Mouse (Mus musculus) left cerebral cortex, adult 8-10 months (tissue): ENCODE results near the gene Arhgap21. TPM values are rescaled to one million over a fixed set of nuclear protein-coding genes. Genes with fewer than 3 reads are reported as not detected.

Source experiments
- DNase-seq, 2 experiments: peaks; one replicate each; pipeline ENCODE4 v3.0.0; 2022; ENCODE audit warnings: low spot score in 2 of 2
- total RNA-seq, 4 experiments: library from RNA; stranded (reverse); gene quantifications; 2 replicates each; pipeline ENCODE4 v1.2.4; 2022

Arhgap21 gene
- total RNA-seq = 100 to 1,000 TPM; 218 to 248 (median 233) TPM

DNA sequence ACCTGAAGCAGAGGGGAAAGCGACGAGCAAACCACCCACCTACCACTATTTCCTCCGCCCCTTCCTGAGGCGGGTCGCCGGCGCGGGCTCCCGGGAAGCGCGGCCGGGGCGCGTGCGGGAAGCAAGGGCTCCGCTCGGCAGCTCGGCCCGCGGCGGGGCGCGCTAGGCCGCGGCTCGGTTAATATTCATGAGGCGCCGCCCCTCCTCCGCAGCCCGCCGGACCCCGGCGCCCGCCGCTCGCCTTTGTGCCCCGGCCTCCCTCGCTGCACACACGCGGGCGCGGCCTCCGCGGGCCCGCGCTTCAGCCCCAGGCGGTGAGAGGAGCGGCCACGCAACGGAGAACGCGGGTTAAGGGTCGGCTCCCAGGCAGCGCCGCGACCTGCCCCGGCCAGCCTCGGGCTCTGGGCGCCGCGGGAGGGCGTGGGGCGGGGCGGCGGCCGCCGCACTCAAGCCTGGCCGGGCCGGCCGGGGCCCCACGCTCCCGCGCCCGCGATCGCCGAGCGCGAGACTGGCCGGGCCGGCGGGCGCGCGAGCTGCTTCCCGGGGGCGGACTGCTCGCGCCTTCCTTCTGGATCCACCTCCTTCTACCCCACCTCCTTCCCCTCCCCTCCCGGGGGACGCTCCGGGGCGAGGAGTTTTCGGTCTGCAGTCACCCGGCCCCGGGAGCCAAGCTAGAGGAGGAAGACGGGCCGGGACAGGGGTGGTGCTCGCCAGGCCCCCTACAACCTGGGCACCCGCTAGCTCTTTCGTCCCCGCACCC lies at the start of gene Arhgap21:
Gene Arhgap21 (minus strand): TSS at position 441 of the 760 bp plus-strand sequence.
- DNase-seq = peak; percentile 52 to 78

- DNase-seq = no peak
Measured at GRCm38 (mm10) chr2:21016589-21016988, 47.9 kb upstream of the Arhgap21 start.

- DNase-seq = no peak
Measured at GRCm38 (mm10) chr2:21010806-21011397, 42.2 kb upstream of the Arhgap21 start.

GRCm38 (mm10) chr2:21010219-21010618 lies 41.5 kb upstream of the Arhgap21 start:
- DNase-seq = no peak

- DNase-seq = no peak
Measured at GRCm38 (mm10) chr2:21009258-21010140, 40.8 kb upstream of the Arhgap21 start.

DNA sequence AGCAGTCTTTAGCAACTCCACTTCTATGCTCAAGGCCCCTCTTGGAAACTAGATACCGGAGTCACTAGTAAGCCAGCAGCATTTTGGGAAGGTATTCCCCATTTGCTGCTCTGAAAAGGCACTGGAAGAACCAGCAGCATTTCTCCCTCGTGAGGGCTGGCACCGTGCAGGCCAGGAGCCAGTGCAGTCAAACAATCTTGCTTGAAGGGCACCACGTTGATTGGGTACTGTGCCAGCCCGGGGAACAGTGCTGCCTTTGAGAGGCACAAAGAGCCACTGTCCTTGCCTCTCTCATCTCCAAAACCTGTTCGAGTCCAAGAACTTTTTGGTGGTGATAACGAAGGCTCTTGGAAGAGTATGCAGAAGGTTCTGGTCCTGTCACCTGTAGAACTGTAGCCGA lies 33.9 kb upstream of the Arhgap21 start:
- peak; percentile 32 to 67 for DNase-seq

- DNase-seq = no peak
Measured at GRCm38 (mm10) chr2:21001156-21001555, 32.5 kb upstream of the Arhgap21 start.

GRCm38 (mm10) chr2:20995547-20995946 lies 26.9 kb upstream of the Arhgap21 start:
- no peak for DNase-seq

DNA sequence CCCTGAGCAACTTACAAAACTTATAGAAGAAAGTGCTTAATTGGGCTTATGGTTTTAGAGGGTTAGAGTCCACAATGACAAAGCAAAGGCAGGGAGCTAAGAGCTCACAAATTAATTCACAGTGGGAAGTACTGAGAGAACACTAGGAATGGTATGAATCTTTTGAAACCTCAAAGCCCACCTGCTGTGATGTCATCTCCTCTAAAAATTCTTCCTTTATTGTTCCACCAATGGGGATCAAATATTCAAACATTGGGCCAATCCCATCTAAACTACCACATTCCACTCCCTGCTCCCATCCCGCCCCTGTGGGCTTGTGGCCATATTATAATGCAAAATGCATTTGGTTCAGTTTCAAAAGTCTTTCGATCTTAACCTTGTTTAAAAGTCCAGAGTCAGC lies 22.8 kb upstream of the Arhgap21 start:
- no peak for DNase-seq

- DNase-seq = no peak
Measured at GRCm38 (mm10) chr2:20990907-20991306, 22.2 kb upstream of the Arhgap21 start.

DNA sequence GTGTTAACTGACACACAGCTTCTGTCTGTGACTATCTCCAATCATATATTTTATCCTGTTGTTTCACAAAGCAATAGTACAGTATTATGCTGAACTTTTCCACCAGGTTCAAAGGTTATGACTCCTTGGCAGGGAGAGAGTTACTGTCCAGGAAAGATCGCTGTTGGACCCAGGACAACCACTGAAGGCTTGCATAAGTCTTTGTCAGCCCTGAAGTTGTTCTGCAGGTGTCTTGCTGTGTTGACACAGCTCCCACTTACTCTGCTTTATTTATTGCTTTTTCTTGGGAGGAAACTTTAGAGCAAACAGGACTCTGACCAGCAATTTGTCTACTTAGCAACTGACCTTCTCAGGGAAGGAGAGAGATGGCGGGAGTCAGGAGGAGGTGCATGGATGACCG lies 21.4 kb upstream of the Arhgap21 start:
- DNase-seq = no peak

GRCm38 (mm10) chr2:20987822-20988221 lies 19.1 kb upstream of the Arhgap21 start:
- DNase-seq = no peak

- no peak for DNase-seq
Measured at GRCm38 (mm10) chr2:20978726-20979125, 10.0 kb upstream of the Arhgap21 start.

GRCm38 (mm10) chr2:20977051-20977450 lies 8.4 kb upstream of the Arhgap21 start:
- no peak for DNase-seq

DNA sequence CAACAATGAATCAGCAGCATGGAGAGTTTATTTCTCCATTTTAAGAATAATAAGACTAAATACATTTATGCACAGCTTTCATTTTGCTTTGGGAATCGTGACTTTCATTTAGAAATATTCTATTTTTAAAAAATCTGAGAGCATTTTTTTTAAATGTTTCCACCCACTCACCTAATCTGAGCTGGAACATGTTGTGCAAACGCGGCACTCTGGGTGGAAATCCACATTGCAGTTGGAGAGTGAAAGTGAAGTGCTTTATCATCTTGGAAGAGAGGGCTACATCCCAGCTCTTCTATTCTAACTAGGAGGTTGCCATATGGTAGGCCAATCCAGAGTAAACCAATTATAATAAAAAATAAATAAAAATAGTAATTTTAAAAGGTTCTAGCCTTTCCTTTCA lies 4.8 kb upstream of the Arhgap21 start:
- DNase-seq = peak in 1 of 2 experiments; percentile 46

DNA sequence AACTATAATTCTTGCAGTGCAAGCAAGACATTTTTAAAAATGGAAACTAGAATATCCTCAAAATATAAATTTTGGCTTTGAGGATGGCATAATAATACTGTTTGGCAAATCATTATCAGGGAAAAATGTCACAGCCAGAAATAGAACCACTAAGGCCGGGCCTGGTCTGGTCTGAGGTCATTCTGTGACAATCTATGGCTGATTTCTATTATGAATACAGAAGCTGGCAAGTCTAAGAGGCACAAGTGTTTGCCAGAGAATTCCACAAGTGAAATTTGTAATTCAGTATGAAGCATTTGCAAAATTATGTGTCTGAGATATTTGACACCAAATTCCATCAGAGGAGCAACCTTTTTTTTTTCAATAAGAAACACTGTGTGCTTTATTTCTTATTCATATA lies 3.5 kb upstream of the Arhgap21 start:
- DNase-seq = no peak

DNA sequence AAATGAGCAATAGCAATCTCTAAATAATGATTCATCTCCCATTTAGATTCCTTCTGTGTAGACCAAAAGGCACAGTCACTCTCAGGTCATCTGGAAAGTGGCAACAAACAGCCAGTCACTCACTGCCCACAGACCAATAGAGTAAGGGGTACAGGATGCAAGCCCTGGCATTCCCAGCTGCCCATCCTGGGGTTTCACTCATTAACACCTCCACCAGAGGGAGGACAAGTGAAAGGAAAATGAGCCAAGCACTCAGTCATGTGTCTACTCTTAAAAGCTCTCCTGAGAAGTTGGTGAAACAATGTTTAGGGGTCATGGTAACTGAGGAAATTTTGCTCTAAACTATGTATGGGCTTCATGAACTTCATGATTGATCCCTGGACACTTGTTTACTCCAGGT lies 2.9 kb upstream of the Arhgap21 start:
- no peak for DNase-seq

DNA sequence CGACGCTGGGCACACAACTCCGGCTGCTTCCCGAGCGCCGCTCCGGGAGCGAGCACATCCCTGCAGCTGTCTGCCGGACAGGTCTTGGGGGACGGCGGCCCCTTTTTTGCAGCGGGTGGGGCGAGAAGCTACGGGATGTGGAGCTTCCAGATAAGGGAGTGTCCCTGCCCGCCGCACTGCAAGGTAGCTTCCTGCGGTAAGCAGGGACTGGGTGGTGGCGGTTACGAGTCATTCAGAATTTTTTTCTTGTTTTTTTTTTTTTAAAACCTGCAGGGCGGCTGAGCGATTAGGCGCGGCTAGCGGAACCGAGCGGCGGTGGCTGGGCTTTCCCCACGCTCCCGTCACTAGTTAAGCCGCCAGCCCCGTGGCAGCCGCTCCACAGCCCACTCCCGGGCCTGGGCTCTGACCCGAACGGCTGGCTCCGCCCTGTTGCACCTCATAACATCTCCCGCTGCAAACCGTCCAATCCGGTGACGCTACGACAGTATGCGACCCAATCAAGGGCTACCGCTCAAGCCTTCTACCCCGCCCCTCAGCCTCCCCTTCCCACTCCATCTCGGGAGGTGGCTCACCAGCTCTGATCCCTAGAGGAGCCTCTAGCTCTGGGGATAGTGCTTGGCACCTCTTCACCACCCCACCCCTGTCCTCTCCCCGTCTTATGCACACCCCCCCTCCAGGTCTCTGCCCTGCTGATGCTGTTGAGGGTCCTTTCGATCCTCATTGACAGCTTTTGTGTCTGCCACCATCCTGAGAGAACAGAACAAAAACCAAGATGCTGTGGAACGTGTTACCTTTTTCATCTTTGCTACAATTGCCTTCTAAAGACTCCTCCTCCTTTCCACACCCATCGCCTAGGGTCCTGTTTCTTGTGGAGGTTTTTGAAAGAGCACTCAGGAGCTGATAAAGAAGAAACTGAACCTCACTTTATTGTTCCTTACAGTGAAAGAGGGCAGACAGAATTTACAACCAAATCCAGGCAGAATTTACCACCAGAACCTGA lies 820 bp upstream of the Arhgap21 start:
- peak; percentile 92 to 97 for DNase-seq

DNA sequence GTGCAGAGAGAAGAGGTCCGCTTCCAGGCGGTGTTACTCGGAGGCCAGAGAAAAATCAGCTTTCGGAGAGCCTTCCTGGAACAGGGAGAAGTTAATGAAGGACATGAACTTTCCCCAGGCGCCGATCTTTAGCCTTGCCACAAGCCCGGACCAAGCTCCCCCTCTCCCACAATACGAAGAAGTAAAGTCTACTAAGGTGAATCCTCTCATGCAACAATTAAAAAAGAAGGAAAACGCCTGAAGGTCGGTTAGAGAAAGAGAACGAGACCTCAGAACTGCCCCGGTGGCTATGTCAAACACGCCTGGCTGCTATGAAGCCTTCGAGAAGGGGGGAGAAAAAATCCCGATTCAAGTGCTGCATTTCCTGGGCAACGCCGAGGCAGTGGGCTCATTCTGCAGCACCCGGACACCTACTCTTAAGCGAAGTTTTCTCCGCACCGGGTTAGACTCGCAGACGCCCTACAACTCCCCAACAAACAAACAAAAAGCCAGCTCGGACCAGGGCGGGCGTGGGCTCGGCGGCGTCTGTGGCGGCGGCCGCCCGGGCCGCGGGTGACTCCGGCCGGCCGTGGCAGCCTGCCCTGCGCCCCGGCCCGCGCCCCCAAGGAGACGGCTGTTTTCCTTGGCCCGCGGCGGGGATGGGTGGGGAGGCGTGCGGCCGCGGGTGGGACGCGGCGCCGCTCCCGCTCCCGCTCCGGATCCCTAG lies 882 bp downstream of the Arhgap21 start:
- DNase-seq = no peak

DNA sequence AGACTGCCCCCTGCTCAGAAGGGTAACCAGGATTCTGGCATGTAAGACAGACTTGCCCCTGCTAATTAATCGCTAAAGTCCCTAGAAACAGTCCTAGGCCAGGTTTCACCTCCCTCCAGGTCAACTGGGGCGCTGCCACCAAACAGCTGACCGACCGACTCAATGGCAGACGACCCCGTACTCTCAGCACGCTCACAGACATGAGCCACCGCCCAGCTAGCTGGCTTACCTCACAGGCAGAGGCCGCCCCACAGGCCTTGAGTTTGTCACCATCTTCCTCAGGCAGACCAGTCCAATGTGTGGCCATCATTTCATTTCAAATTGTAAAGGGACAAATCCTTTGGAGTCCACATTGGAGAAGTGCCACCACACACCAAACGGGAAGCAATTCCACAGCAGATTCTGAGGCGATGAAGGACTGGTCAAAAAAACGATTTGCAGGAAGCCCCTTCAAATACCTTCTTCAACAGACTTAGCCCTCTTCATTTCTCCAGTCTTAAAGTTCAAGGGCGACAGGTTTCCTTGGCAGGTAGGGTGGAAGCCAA lies 1.5 kb downstream of the Arhgap21 start:
- no peak for DNase-seq
